ENCODE assay signal across 8 mouse cellular contexts in the genomic region with DNA sequence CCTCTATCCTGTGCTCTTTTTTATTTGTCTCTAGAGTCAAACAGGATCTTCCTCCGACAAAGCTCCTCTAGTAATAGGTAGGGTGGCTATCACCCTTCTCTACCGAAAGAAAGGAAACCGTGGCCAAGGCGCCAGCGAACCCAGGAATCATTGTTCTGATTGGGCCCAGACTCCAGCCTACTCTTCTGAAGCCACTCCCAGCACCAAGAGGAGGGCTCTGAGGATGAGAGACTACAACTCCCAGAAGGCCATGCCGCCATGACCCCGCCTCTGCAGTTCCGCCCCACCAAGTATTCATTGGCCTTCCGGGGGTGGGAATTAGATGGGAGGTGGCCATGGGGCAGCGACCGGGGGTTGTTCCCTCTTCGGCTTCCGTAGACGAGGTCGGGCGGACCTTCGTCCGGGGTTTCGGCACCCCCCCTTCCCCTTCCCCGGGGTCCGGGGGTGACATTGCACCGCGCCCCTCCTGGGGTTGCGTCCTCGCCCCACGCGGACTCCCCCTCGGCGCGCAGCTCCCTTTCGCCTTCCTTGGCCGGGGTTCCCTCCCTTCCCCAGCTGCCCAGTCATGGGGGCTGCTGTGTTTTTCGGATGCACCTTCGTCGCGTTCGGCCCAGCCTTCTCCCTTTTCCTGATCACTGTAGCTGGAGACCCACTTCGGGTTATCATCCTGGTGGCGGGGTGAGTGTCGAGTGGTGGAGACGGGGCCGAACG. TPM values are rescaled to one million over a fixed set of nuclear protein-coding genes. Genes with fewer than 3 reads are reported as not detected.
DNase-seq lines count a peak whose midpoint lies in the region; ATAC-seq and TF ChIP-seq lines count a peak whose summit lies in the region.
"Not testable (repeated sequence)": the region's sequence is repeated elsewhere in the genome, so short reads cannot be mapped to it uniquely, and the experiment has no call there.

A gene (plus strand): TSS at position 364 of the 711 bp plus-strand sequence.

- H3K36me3 ChIP-seq in embryonic facial prominence, embryonic 13.5 days; heart, adult 2 months (ENCODE audit: control insufficient read depth, insufficient read depth, low read length); midbrain, postnatal 0 days (ENCODE audit: insufficient read depth, low read length): not testable (repeated sequence)
- H3K36me3 ChIP-seq in limb, embryonic 14.5 days (ENCODE audit: control insufficient read depth, insufficient read depth, low read length), result peaks cover 15% of the 10 kb centered on the region

- peak within 1 kb of the TSS; percentile 85 for H3K27ac ChIP-seq in embryonic facial prominence, embryonic 13.5 days
- peak within 1 kb of the TSS; percentile 88 for H3K27ac ChIP-seq in heart, adult 2 months
- peak within 1 kb of the TSS; percentile 77 for H3K27ac ChIP-seq in limb, embryonic 14.5 days (replicated peaks; ENCODE audit: low read depth, low read length)
- H3K27ac ChIP-seq in midbrain, postnatal 0 days (ENCODE audit: low read depth, low read length), result peak within 1 kb of the TSS; percentile 65

- peak within 1 kb of the TSS; percentile 74 for H3K4me3 ChIP-seq in embryonic facial prominence, embryonic 13.5 days
- H3K4me3 ChIP-seq in heart, adult 2 months, result peak within 1 kb of the TSS; percentile 68
- peak within 1 kb of the TSS; percentile 67 for H3K4me3 ChIP-seq in limb, embryonic 14.5 days (replicated peaks; ENCODE audit: low read length)
- H3K4me3 ChIP-seq in midbrain, postnatal 0 days (ENCODE audit: low read depth, low read length), result peak within 1 kb of the TSS; percentile 63

- TF ChIP-seq CTCF in heart, adult 2 months (IDR thresholded peaks at IDR 0.05); midbrain, postnatal 0 days (IDR thresholded peaks at IDR 0.05): not testable (repeated sequence)

- peak; percentile 65; the same call in 1 of the 2 replicates for TF ChIP-seq EP300 in heart, adult 2 months (IDR thresholded peaks at IDR 0.05; ENCODE audit: insufficient read depth, low read depth, low read length)

- ATAC-seq in embryonic facial prominence, embryonic 13.5 days (ENCODE audit: insufficient number of reproducible peaks, insufficient read depth, low FRiP score, low TSS enrichment, low read depth), result peak; percentile 98
- ATAC-seq in limb, embryonic 14.5 days (ENCODE audit: low FRiP score, low read depth), result peak; percentile 97
- peak; percentile 97 for ATAC-seq in midbrain, postnatal 0 days (ENCODE audit: low FRiP score)

- peak; percentile 92 for DNase-seq in 3134 (ENCODE audit: extremely low read depth, insufficient read length, low spot score)
- peak; percentile 97 for DNase-seq in adrenal gland, postnatal 36 days
- peak; percentile 95 to 98 for DNase-seq in heart, adult 2 months
- peak; percentile 99 for DNase-seq in kidney, adult 9 months
- DNase-seq in limb, embryonic 14.5 days (ENCODE audit: low spot score), result peak; percentile 98
- DNase-seq in midbrain, postnatal 0 days (ENCODE audit: low spot score), result peak; percentile 99
- peak; percentile 87 to 91 for DNase-seq in spleen, postnatal 14 days (ENCODE audit: low spot score in 2 of 2)

- peaks cover 31% of the 10 kb centered on the region for H3K4me1 ChIP-seq in embryonic facial prominence, embryonic 13.5 days
- H3K4me1 ChIP-seq in heart, adult 2 months (ENCODE audit: control insufficient read depth, insufficient read depth, low read length), result peaks cover 15% of the 10 kb centered on the region
- not testable (repeated sequence) for H3K4me1 ChIP-seq in limb, embryonic 14.5 days (ENCODE audit: control insufficient read depth, insufficient read depth, low read length); midbrain, postnatal 0 days (ENCODE audit: insufficient read depth, low read length)

- H3K79me2 ChIP-seq in heart, adult 2 months (replicated peaks; ENCODE audit: control insufficient read depth, insufficient read depth, low read length), result not testable (repeated sequence)

- not testable (repeated sequence) for H3K9me3 ChIP-seq in embryonic facial prominence, embryonic 13.5 days; limb, embryonic 14.5 days (ENCODE audit: control insufficient read depth, low read length); midbrain, postnatal 0 days (ENCODE audit: low read length)

- peak within 1 kb of the TSS; percentile 83 for H3K4me2 ChIP-seq in embryonic facial prominence, embryonic 13.5 days
- peak within 1 kb of the TSS; percentile 79 for H3K4me2 ChIP-seq in limb, embryonic 14.5 days (replicated peaks; ENCODE audit: low read depth, low read length, severe bottlenecking)
- H3K4me2 ChIP-seq in midbrain, postnatal 0 days (ENCODE audit: low read depth, low read length, poor library complexity, severe bottlenecking), result peak within 1 kb of the TSS; percentile 68

- WGBS in embryonic facial prominence, embryonic 13.5 days, result under 1% methylated on average over 31 of the region's 43 CpGs
- 1% methylated on average over 33 of the region's 43 CpGs for WGBS in heart, adult 2 months
- WGBS in limb, embryonic 14.5 days, result 0% methylated on average over 22 of the region's 43 CpGs
- WGBS in midbrain, postnatal 0 days, result 1% methylated on average over 24 of the region's 43 CpGs

- TF ChIP-seq POLR2A in heart, adult 2 months (IDR thresholded peaks at IDR 0.05; ENCODE audit: insufficient read depth, low read depth, low read length), result peak; percentile 90
- peak; percentile 64; the same call in 1 of the 2 replicates for TF ChIP-seq POLR2A in limb, embryonic 14.5 days (IDR thresholded peaks at IDR 0.05; ENCODE audit: borderline replicate concordance, extremely low read depth, insufficient read depth, insufficient read length)

- peak within 1 kb of the TSS; percentile 83 for H3K9ac ChIP-seq in embryonic facial prominence, embryonic 13.5 days
- H3K9ac ChIP-seq in heart, adult 2 months (ENCODE audit: low read depth, low read length), result peak within 1 kb of the TSS; percentile 88
- peak within 1 kb of the TSS; percentile 74 for H3K9ac ChIP-seq in limb, embryonic 14.5 days (ENCODE audit: low read depth, low read length, severe bottlenecking)
- peak within 1 kb of the TSS; percentile 79 for H3K9ac ChIP-seq in midbrain, postnatal 0 days (replicated peaks; ENCODE audit: low read length, poor library complexity, severe bottlenecking)

- intact Hi-C loops in heart, adult 2 months (cut with DNase I), result loop anchor here (2.0 to 5.0 kb wide), 3 partner anchors 59 to 329 kb away; a partner anchor contains a TSS

- H3K27me3 ChIP-seq in embryonic facial prominence, embryonic 13.5 days; heart, adult 2 months (ENCODE audit: control insufficient read depth, insufficient read depth, low read length); limb, embryonic 14.5 days (ENCODE audit: control insufficient read depth, insufficient read depth, low read length); midbrain, postnatal 0 days (ENCODE audit: insufficient read depth, low read length): not testable (repeated sequence)

RNA-seq across cellular contexts. Expression of the gene that starts here (rescaled TPM):
- 100 to 1,000 TPM; 108 to 138 TPM for total RNA-seq in adrenal gland, postnatal 36 days (2021)
- 29.6 and 32.3 TPM in 2 replicates for polyA plus RNA-seq in embryonic facial prominence, embryonic 13.5 days (2015; fragmentation: Nextera tagmentation; extraction: Ambion mirVana)
- total RNA-seq in heart, adult 2 months (2021), result 100 to 1,000 TPM in 1 of 2 experiments, 10 to 100 TPM in 1; 99.9 to 121 TPM
- polyA plus RNA-seq in heart, adult 2 months (2012; rRNA removed), result 98.7 and 120 TPM in 2 replicates
- 116 and 150 TPM in 2 replicates for polyA plus RNA-seq in limb, embryonic 14.5 days (2012; rRNA removed)
- polyA plus RNA-seq in limb, embryonic 14.5 days (2014; fragmentation: Nextera tagmentation; extraction: Ambion mirVana), result 35.8 and 36.1 TPM in 2 replicates
- 67.5 and 71.6 TPM in 2 replicates for total RNA-seq in midbrain, postnatal 0 days (2014; rRNA removed)
- 39.0 and 45.2 TPM in 2 replicates for polyA plus RNA-seq in midbrain, postnatal 0 days (2015; fragmentation: Nextera tagmentation; extraction: Ambion mirVana)

Comparison
In these comparisons a context has a peak if more than half of its experiments do, and no peak if none do; other contexts are left out.
1. Peak in every context shown above with its lines: DNase-seq, ATAC-seq, H3K4me3 ChIP-seq and H3K27ac ChIP-seq.